Mouse (Mus musculus): ENCODE measurements around the gene a. TPM values are rescaled to one million over a fixed set of nuclear protein-coding genes. Genes with fewer than 3 reads are reported as not detected.

Gene a
- polyA plus RNA-seq, 1 experiment from 2014 or later: not detected

DNA sequence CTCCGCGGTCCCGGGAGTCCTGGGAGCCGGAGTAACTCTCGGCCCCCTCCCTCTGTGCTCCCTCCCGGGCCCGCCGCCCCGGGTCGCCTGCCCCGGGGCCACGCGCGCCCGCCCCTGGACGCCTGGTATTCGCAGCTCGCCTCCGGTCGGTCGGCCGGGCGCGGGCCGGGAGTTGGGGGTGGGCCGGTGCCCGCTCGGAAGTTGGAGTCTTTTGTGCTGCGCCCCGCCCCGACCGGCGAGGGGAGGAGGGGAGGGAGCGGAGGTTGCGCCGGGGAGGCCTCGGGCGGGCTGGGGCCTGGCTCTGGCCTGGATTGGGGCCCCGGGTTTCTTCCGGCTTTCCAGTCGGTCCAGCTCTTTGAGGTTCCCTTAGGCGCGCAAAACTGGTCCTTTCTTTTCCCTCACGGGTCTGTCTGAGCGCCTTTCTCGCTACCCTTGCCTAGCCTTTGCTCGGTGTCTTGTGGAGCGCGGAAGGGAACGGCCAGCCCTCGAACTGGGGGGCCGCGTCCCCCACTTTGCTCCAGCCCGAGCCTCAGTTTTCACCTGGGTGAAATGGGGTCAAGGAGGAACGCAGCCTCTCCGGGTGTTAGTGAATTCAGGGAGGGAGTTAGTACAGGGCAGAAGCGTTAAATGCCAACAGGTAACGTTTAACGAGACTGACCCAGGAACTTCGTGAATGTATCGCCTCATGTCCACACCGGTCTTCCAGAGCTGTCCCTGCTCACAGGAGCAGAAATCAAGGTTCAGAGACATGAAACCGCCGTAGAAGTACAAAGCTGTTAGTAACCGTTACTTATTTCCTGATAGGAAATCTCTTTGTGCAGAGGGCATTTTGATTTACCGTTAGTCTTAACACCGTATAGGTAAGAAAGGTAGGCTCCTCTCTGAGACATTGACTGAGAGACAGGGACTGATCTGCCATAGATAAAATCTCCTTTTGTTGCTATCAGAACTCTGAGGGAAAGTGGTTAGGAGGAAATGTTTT lies 750 bp downstream of the a start:
- peak overlapping the region; percentile 97 for H3K27ac ChIP-seq (ENCODE audit: low read length)
- peak; percentile 33 for ATAC-seq (ENCODE audit: low read depth)
- H3K4me3 ChIP-seq (ENCODE audit: low read depth, low read length): peak overlapping the region; percentile 100
- H3K4me2 ChIP-seq (ENCODE audit: low read depth, low read length): peak overlapping the region; percentile 90
- H3K4me1 ChIP-seq (ENCODE audit: control insufficient read depth, low read depth, low read length): peaks cover 53% of the 10 kb centered on the region
- H3K9me3 ChIP-seq (replicated peaks; ENCODE audit: control insufficient read depth, low read length): no peaks in the 10 kb centered on the region
- WGBS (ENCODE audit: insufficient replicate concordance): under 1% methylated on average over 66 of the region's 67 CpGs
- H3K36me3 ChIP-seq (ENCODE audit: control insufficient read depth, insufficient read depth): peaks cover 7% of the 10 kb centered on the region
- H3K27me3 ChIP-seq (ENCODE audit: control insufficient read depth, insufficient read depth, low read depth, low read length): no peaks in the 10 kb centered on the region
- peak overlapping the region; percentile 100 for H3K9ac ChIP-seq (ENCODE audit: low read depth, low read length)

- Histone ChIP-seq H3K4me3 (ENCODE audit: low read depth, low read length) (no peak overlapping the region), H3K36me3 (ENCODE audit: control insufficient read depth, insufficient read depth) (no peaks in the 10 kb centered on the region; the same call in 1 of the 2 replicates), H3K27ac (ENCODE audit: low read length) (no peak overlapping the region), H3K4me2 (ENCODE audit: low read depth, low read length) (no peak overlapping the region), H3K27me3 (ENCODE audit: control insufficient read depth, insufficient read depth, low read depth, low read length) (no peaks in the 10 kb centered on the region), H3K9ac (ENCODE audit: low read depth, low read length) (no peak overlapping the region), H3K9me3 (replicated peaks; ENCODE audit: control insufficient read depth, low read length) (no peaks in the 10 kb centered on the region), H3K4me1 (ENCODE audit: control insufficient read depth, low read depth, low read length) (peaks cover 17% of the 10 kb centered on the region)
- WGBS (ENCODE audit: insufficient replicate concordance): 85% methylated on average over 1 of the region's 1 CpGs
- ATAC-seq (ENCODE audit: low read depth): no peak
Measured at GRCm38 (mm10) chr2:154803372-154803771, 12.2 kb downstream of the a start.

DNA sequence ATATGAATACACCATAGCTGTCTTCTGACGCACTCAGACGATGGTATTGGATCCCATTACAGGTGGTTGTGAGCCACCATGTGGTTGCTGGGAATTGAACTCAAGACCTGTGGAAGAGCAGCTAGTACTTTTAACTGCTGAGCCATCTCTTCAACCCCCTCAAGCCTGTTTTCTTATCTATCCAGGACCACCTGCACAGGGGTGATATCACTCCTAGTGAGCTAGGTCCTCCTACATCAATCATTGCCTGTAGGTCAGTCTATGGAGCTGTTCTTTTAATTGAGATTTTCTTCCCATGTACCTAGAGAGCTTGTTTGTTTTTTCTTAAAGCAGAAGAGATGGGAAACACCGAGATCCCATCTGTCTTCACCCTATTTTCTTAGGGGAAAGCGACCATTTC lies 12.6 kb downstream of the a start:
- Histone ChIP-seq H3K4me2 (ENCODE audit: low read depth, low read length) (no peak overlapping the region), H3K4me3 (ENCODE audit: low read depth, low read length) (no peak overlapping the region), H3K36me3 (ENCODE audit: control insufficient read depth, insufficient read depth) (no peaks in the 10 kb centered on the region; the same call in 1 of the 2 replicates), H3K9ac (ENCODE audit: low read depth, low read length) (no peak overlapping the region), H3K9me3 (replicated peaks; ENCODE audit: control insufficient read depth, low read length) (no peaks in the 10 kb centered on the region), H3K27ac (ENCODE audit: low read length) (no peak overlapping the region), H3K27me3 (ENCODE audit: control insufficient read depth, insufficient read depth, low read depth, low read length) (no peaks in the 10 kb centered on the region), H3K4me1 (ENCODE audit: control insufficient read depth, low read depth, low read length) (peaks cover 15% of the 10 kb centered on the region)
- WGBS (ENCODE audit: insufficient replicate concordance): 56% methylated on average over 4 of the region's 4 CpGs
- ATAC-seq (ENCODE audit: low read depth): peak; percentile 72

DNA sequence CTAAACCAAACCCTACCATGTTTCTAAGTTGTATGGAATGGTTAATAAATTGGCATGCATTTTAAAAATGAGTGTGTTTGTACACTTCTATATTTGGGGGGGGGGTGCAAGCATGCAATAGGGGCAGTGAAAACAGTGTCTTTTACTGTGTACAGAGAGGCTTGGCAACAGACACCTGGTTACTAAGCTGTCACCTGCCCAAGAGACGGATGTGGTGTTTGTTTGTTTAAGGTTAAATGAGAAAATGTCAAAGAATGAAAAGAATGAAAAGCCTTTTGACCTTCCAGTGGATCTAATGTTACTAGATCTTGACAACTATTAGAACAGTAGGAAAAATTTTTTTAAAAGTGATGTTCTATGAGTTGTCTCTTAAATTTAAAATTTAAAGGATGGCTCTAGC lies 16.5 kb downstream of the a start:
- WGBS (ENCODE audit: insufficient replicate concordance): 72% methylated on average over 1 of the region's 1 CpGs
- Histone ChIP-seq H3K9me3 (replicated peaks; ENCODE audit: control insufficient read depth, low read length) (no peaks in the 10 kb centered on the region), H3K4me1 (ENCODE audit: control insufficient read depth, low read depth, low read length) (peaks cover 17% of the 10 kb centered on the region), H3K9ac (ENCODE audit: low read depth, low read length) (no peak overlapping the region), H3K4me3 (ENCODE audit: low read depth, low read length) (no peak overlapping the region), H3K4me2 (ENCODE audit: low read depth, low read length) (no peak overlapping the region), H3K36me3 (ENCODE audit: control insufficient read depth, insufficient read depth) (no peaks in the 10 kb centered on the region), H3K27me3 (ENCODE audit: control insufficient read depth, insufficient read depth, low read depth, low read length) (no peaks in the 10 kb centered on the region), H3K27ac (ENCODE audit: low read length) (no peak overlapping the region)
- ATAC-seq (ENCODE audit: low read depth): no peak

- H3K9me3 ChIP-seq (replicated peaks; ENCODE audit: control insufficient read depth, low read length): no peaks in the 10 kb centered on the region
- no peak overlapping the region for H3K4me3 ChIP-seq (ENCODE audit: low read depth, low read length)
- H3K27ac ChIP-seq (ENCODE audit: low read length): no peak overlapping the region
- H3K27me3 ChIP-seq (ENCODE audit: control insufficient read depth, insufficient read depth, low read depth, low read length): no peaks in the 10 kb centered on the region
- WGBS (ENCODE audit: insufficient replicate concordance): 70% methylated on average over 1 of the region's 1 CpGs
- no peak overlapping the region for H3K4me2 ChIP-seq (ENCODE audit: low read depth, low read length)
- H3K36me3 ChIP-seq (ENCODE audit: control insufficient read depth, insufficient read depth): no peaks in the 10 kb centered on the region
- H3K4me1 ChIP-seq (ENCODE audit: control insufficient read depth, low read depth, low read length): peaks cover 4% of the 10 kb centered on the region
- ATAC-seq (ENCODE audit: low read depth): no peak
- H3K9ac ChIP-seq (ENCODE audit: low read depth, low read length): no peak overlapping the region
Measured at GRCm38 (mm10) chr2:154809107-154809762, 18.0 kb downstream of the a start.

GRCm38 (mm10) chr2:154810821-154811220 lies 19.6 kb downstream of the a start:
- H3K9me3 ChIP-seq (replicated peaks; ENCODE audit: control insufficient read depth, low read length): no peaks in the 10 kb centered on the region
- 69% methylated on average over 1 of the region's 1 CpGs for WGBS (ENCODE audit: insufficient replicate concordance)
- H3K4me2 ChIP-seq (ENCODE audit: low read depth, low read length): no peak overlapping the region
- peaks cover 4% of the 10 kb centered on the region for H3K4me1 ChIP-seq (ENCODE audit: control insufficient read depth, low read depth, low read length)
- no peak overlapping the region for H3K27ac ChIP-seq (ENCODE audit: low read length)
- no peaks in the 10 kb centered on the region for H3K27me3 ChIP-seq (ENCODE audit: control insufficient read depth, insufficient read depth, low read depth, low read length)
- ATAC-seq (ENCODE audit: low read depth): no peak
- H3K36me3 ChIP-seq (ENCODE audit: control insufficient read depth, insufficient read depth): no peaks in the 10 kb centered on the region
- H3K4me3 ChIP-seq (ENCODE audit: low read depth, low read length): no peak overlapping the region
- H3K9ac ChIP-seq (ENCODE audit: low read depth, low read length): no peak overlapping the region

- H3K4me2 ChIP-seq (ENCODE audit: low read depth, low read length): no peak overlapping the region
- H3K36me3 ChIP-seq (ENCODE audit: control insufficient read depth, insufficient read depth): no peaks in the 10 kb centered on the region
- no peak overlapping the region for H3K4me3 ChIP-seq (ENCODE audit: low read depth, low read length)
- no peaks in the 10 kb centered on the region for H3K9me3 ChIP-seq (replicated peaks; ENCODE audit: control insufficient read depth, low read length)
- H3K27ac ChIP-seq (ENCODE audit: low read length): no peak overlapping the region
- H3K4me1 ChIP-seq (ENCODE audit: control insufficient read depth, low read depth, low read length): peaks cover 16% of the 10 kb centered on the region
- no peak overlapping the region for H3K9ac ChIP-seq (ENCODE audit: low read depth, low read length)
- no peak for ATAC-seq (ENCODE audit: low read depth)
- H3K27me3 ChIP-seq (ENCODE audit: control insufficient read depth, insufficient read depth, low read depth, low read length): no peaks in the 10 kb centered on the region
- 86% methylated on average over 2 of the region's 2 CpGs for WGBS (ENCODE audit: insufficient replicate concordance)
Measured at GRCm38 (mm10) chr2:154813426-154813825, 22.2 kb downstream of the a start.

GRCm38 (mm10) chr2:154817089-154817488 lies 25.9 kb downstream of the a start:
- ATAC-seq (ENCODE audit: low read depth): no peak
- Histone ChIP-seq H3K9me3 (replicated peaks; ENCODE audit: control insufficient read depth, low read length) (no peaks in the 10 kb centered on the region), H3K4me3 (ENCODE audit: low read depth, low read length) (no peak overlapping the region), H3K4me2 (ENCODE audit: low read depth, low read length) (no peak overlapping the region), H3K27ac (ENCODE audit: low read length) (no peak overlapping the region), H3K36me3 (ENCODE audit: control insufficient read depth, insufficient read depth) (no peaks in the 10 kb centered on the region), H3K9ac (ENCODE audit: low read depth, low read length) (no peak overlapping the region), H3K27me3 (ENCODE audit: control insufficient read depth, insufficient read depth, low read depth, low read length) (no peaks in the 10 kb centered on the region), H3K4me1 (ENCODE audit: control insufficient read depth, low read depth, low read length) (peaks cover 25% of the 10 kb centered on the region)
- WGBS (ENCODE audit: insufficient replicate concordance): 50% methylated on average over 3 of the region's 3 CpGs

DNA sequence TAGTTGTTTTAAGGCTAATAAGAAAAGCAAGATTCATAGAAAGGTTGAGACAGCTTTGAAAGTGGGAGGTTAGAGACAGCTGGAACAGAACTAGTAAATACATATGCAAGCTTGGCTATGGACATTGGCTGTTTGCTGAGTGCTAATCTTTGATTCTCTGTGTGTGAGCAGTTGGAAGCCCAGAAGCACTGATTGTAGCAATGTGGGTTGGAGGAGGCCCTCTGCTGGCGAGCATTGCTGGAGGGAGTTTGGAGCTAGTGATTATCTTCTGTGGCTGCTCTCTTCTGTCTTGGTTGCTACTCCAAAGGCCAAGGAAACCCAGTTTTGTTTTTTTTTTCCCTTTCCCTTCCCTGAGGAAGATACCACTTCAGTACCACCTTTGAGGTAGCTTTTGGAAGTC lies 26.6 kb downstream of the a start:
- no peaks in the 10 kb centered on the region for H3K9me3 ChIP-seq (replicated peaks; ENCODE audit: control insufficient read depth, low read length)
- WGBS (ENCODE audit: insufficient replicate concordance): 5% methylated on average over 1 of the region's 1 CpGs
- no peak for ATAC-seq (ENCODE audit: low read depth)
- no peaks in the 10 kb centered on the region for H3K27me3 ChIP-seq (ENCODE audit: control insufficient read depth, insufficient read depth, low read depth, low read length)
- H3K36me3 ChIP-seq (ENCODE audit: control insufficient read depth, insufficient read depth): no peaks in the 10 kb centered on the region
- no peak overlapping the region for H3K4me3 ChIP-seq (ENCODE audit: low read depth, low read length)
- H3K4me1 ChIP-seq (ENCODE audit: control insufficient read depth, low read depth, low read length): peaks cover 25% of the 10 kb centered on the region
- H3K4me2 ChIP-seq (ENCODE audit: low read depth, low read length): no peak overlapping the region
- no peak overlapping the region for H3K9ac ChIP-seq (ENCODE audit: low read depth, low read length)
- H3K27ac ChIP-seq (ENCODE audit: low read length): no peak overlapping the region

Measured in liver, embryonic 16.5 days (tissue).